Mouse (Mus musculus) myocyte (in vitro differentiated cells): Measurements from ENCODE around the gene Zfp335. TPM values are rescaled to one million over a fixed set of nuclear protein-coding genes. Genes with fewer than 3 reads are reported as not detected.

Experiments used
- H3K27me3 ChIP-seq: one replicate; pipeline ENCODE4 v1.6.1; 2011; ENCODE audit not compliant: control insufficient read depth, insufficient read depth, insufficient read length
- H3K36me3 ChIP-seq: one replicate; pipeline ENCODE4 v1.6.1; 2011; ENCODE audit not compliant: control insufficient read depth, insufficient read depth
- H3K4me2 ChIP-seq: one replicate; pipeline ENCODE4 v1.6.1; 2011; ENCODE audit warnings: low read depth, control low read depth
- H3K4me3 ChIP-seq: one replicate; pipeline ENCODE4 v1.5.1; 2011; ENCODE audit warnings: mild to moderate bottlenecking, control low read depth, moderate library complexity
- H3K79me2 ChIP-seq: one replicate; pipeline ENCODE4 v1.6.1; 2011; ENCODE audit not compliant: control insufficient read depth, insufficient read depth
- H3ac ChIP-seq: one replicate; pipeline ENCODE4 v1.6.1; 2011; ENCODE audit not compliant: control insufficient read depth, insufficient read length
- CEBPB ChIP-seq: IDR thresholded peaks from 2 replicates; pipeline ENCODE4 v1.6.1; 2011; ENCODE audit warnings: mild to moderate bottlenecking, moderate library complexity; ENCODE audit not compliant: poor library complexity, insufficient read depth, severe bottlenecking
- E2F4 ChIP-seq: IDR thresholded peaks from one replicate; pipeline ENCODE4 v1.6.1; 2011; ENCODE audit warnings: mild to moderate bottlenecking, control low read depth, moderate library complexity; ENCODE audit not compliant: insufficient read depth
- MAX ChIP-seq: IDR thresholded peaks from one replicate; pipeline ENCODE4 v1.6.1; 2011; ENCODE audit warnings: low read depth, mild to moderate bottlenecking, control low read depth
- MYOD1 ChIP-seq, 3 experiments: IDR thresholded peaks; one replicate each; pipeline ENCODE4 v1.6.1; 2011; ENCODE audit warnings: control low read depth in 2 of 3, low read depth in 2 of 3, mild to moderate bottlenecking in 2 of 3, moderate library complexity in 1 of 3; ENCODE audit not compliant: insufficient read length in 2 of 3, control insufficient read depth in 1 of 3
- MYOG ChIP-seq, 3 experiments: IDR thresholded peaks; one replicate each; pipeline ENCODE4 v1.6.1; 2011; ENCODE audit warnings: control low read depth in 2 of 3, low read depth in 2 of 3, mild to moderate bottlenecking in 2 of 3; ENCODE audit not compliant: insufficient read length in 2 of 3, control insufficient read depth in 1 of 3, insufficient read depth in 1 of 3
- POLR2A ChIP-seq: IDR thresholded peaks from one replicate; pipeline ENCODE4 v1.6.1; 2011; ENCODE audit warnings: low read depth, mild to moderate bottlenecking, control low read depth, moderate library complexity; ENCODE audit not compliant: insufficient read length
- POLR2AphosphoS2 ChIP-seq: IDR thresholded peaks from one replicate; pipeline ENCODE4 v1.6.1; 2011; ENCODE audit warnings: low read depth, control low read depth; ENCODE audit not compliant: insufficient read length
- REST ChIP-seq: IDR thresholded peaks from one replicate; pipeline ENCODE4 v1.6.1; 2011; ENCODE audit warnings: mild to moderate bottlenecking, control low read depth, moderate library complexity; ENCODE audit not compliant: insufficient read depth, insufficient read length
- SRF ChIP-seq: IDR thresholded peaks from one replicate; pipeline ENCODE4 v1.6.1; 2011; ENCODE audit warnings: low read depth; ENCODE audit not compliant: control insufficient read depth, insufficient read length
- TCF12 ChIP-seq: IDR thresholded peaks from one replicate; pipeline ENCODE4 v1.6.1; 2011; ENCODE audit warnings: mild to moderate bottlenecking, control low read depth; ENCODE audit not compliant: poor library complexity, insufficient read depth, severe bottlenecking
- TCF3 ChIP-seq: IDR thresholded peaks from one replicate; pipeline ENCODE4 v1.6.1; 2011; ENCODE audit warnings: low read depth, control low read depth; ENCODE audit not compliant: insufficient read length
- USF1 ChIP-seq: IDR thresholded peaks from one replicate; pipeline ENCODE4 v1.6.1; 2011; ENCODE audit warnings: low read depth, mild to moderate bottlenecking, control low read depth, moderate library complexity
- polyA plus RNA-seq: library from polyadenylated mRNA; unstranded; fragments of >200 nt; fragmentation: generic; extraction: Trizol; gene quantifications from one replicate; pipeline ENCODE4 v1.2.1, GENCODE M21; 2012; ENCODE audit warnings: missing spikeins

Gene Zfp335
- polyA plus RNA-seq, 1 experiment, result 11.1 TPM

- Histone ChIP-seq H3ac (no peak overlapping the region), H3K36me3 (no peaks in the 10 kb centered on the region), H3K4me2 (peak overlapping the region; percentile 59), H3K4me3 (peak overlapping the region; percentile 8), H3K27me3 (no peaks in the 10 kb centered on the region), H3K79me2 (peaks cover 6% of the 10 kb centered on the region)
- no peak for TF ChIP-seq MYOG (IDR thresholded peaks at IDR 0.05; ENCODE audit: control insufficient read depth in 1 of 3, insufficient read depth in 1 of 3, insufficient read length in 2 of 3, low read depth in 2 of 3)
- TF ChIP-seq SRF, result no peak
- no peak for TF ChIP-seq USF1
- TF ChIP-seq REST, result no peak
- no peak for TF ChIP-seq TCF3
- TF ChIP-seq POLR2AphosphoS2, result no peak
- no peak for TF ChIP-seq MYOD1 (IDR thresholded peaks at IDR 0.05; ENCODE audit: control insufficient read depth in 1 of 3, insufficient read length in 2 of 3, low read depth in 2 of 3)
- TF ChIP-seq MAX, result no peak
- TF ChIP-seq E2F4, result no peak
- no peak for TF ChIP-seq POLR2A
- no peak for TF ChIP-seq TCF12
These were observed 37.9 kb downstream of the Zfp335 start for GRCm38 (mm10) chr2:164873621-164874020.

GRCm38 (mm10) chr2:164871602-164872303 is 39.8 kb downstream of the Zfp335 start:
- no peak overlapping the region for H3K4me2 ChIP-seq
- no peaks in the 10 kb centered on the region for H3K36me3 ChIP-seq
- no peaks in the 10 kb centered on the region for H3K27me3 ChIP-seq
- no peak for TF ChIP-seq TCF3
- no peak for TF ChIP-seq SRF
- no peak for TF ChIP-seq POLR2A
- TF ChIP-seq MYOD1 (IDR thresholded peaks at IDR 0.05; ENCODE audit: control insufficient read depth in 1 of 3, insufficient read length in 2 of 3, low read depth in 2 of 3), result no peak
- no peak for TF ChIP-seq USF1
- TF ChIP-seq CEBPB, result no peak
- no peak for TF ChIP-seq TCF12
- no peak for TF ChIP-seq POLR2AphosphoS2
- no peak overlapping the region for H3K4me3 ChIP-seq
- no peak overlapping the region for H3ac ChIP-seq
- H3K79me2 ChIP-seq, result no peaks in the 10 kb centered on the region

- Histone ChIP-seq H3K27me3 (no peaks in the 10 kb centered on the region), H3K4me2 (no peak overlapping the region)
- TF ChIP-seq CEBPB (no peak), MYOD1 (IDR thresholded peaks at IDR 0.05; ENCODE audit: control insufficient read depth in 1 of 3, insufficient read length in 2 of 3, low read depth in 2 of 3) (no peak), POLR2A (no peak), POLR2AphosphoS2 (no peak), TCF12 (no peak)
These were observed 43.1 kb downstream of the Zfp335 start for GRCm38 (mm10) chr2:164868491-164868890.

DNA sequence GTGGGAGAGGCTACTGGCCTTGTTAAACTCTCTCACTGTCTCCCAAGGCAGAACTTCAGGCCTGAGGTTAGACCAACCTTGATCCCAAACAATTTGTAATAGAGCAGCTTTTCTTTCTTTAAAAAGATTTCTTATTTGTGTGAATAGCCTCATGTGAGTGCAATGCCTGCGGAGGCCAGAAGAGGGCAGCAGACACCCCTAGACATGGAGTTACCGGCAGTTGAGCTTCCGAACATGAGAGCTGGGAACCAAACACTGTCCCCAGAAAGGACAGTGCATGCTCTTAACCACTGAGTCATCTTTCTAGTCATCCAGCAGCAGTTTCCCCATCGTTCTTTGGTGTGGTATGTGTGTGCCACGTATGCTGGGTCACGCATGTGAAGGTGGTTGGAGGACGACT is 44.0 kb downstream of the Zfp335 start:
- Histone ChIP-seq H3ac (no peak overlapping the region), H3K4me3 (no peak overlapping the region), H3K27me3 (no peaks in the 10 kb centered on the region), H3K79me2 (no peaks in the 10 kb centered on the region), H3K36me3 (no peaks in the 10 kb centered on the region), H3K4me2 (no peak overlapping the region)
- TF ChIP-seq SRF (no peak), POLR2AphosphoS2 (no peak), MYOD1 (IDR thresholded peaks at IDR 0.05; ENCODE audit: control insufficient read depth in 1 of 3, insufficient read length in 2 of 3, low read depth in 2 of 3) (no peak), MYOG (IDR thresholded peaks at IDR 0.05; ENCODE audit: control insufficient read depth in 1 of 3, insufficient read depth in 1 of 3, insufficient read length in 2 of 3, low read depth in 2 of 3) (no peak), TCF12 (no peak), POLR2A (no peak), TCF3 (no peak), REST (no peak), MAX (no peak), E2F4 (no peak), USF1 (no peak), CEBPB (no peak)

More at GRCm38 (mm10) chr2:164868491-164868890, 43.1 kb downstream of the Zfp335 start:
- Histone ChIP-seq H3ac (no peak overlapping the region), H3K4me3 (no peak overlapping the region), H3K79me2 (no peaks in the 10 kb centered on the region), H3K36me3 (no peaks in the 10 kb centered on the region)

DNA sequence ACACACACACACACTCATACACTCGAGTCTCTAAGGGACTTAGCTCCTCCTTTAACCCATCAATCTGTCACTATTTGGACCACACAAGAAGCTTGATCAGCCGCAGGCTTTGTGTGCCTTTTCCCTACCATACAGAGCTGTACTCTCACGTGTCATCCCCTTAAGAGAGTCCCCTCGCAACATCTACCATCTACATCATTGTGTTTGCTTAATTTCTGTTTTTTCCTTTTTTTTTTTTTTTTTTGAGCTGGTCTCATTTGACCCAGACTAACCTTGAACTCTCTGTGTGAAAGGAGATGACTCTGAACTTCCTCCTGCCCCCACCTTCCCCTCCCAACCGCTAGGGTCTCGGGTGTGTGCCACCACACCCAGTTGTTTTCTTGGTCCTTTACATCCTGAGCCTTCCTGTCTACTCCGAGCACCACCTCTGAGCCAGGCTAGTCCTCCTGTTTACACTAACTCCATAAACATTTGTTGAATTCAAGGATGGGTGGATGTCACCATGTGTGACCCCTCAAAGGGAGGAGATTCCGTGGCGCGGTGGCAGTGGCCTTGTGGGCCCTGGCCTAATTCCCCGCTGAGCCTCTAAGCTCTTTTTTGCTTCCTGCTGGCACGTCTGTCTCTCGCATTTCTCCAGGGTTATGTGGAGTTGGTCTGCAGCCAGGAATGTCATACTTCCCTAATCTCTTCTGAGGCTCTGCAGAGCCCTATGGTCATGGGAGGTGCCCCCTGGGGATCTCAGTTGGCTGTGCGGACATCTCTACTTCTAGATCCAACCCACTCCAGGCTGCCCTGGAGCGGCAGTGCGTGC is 44.6 kb downstream of the Zfp335 start:
- Histone ChIP-seq H3K4me2 (peak overlapping the region; percentile 51), H3ac (no peak overlapping the region), H3K36me3 (no peaks in the 10 kb centered on the region), H3K4me3 (no peak overlapping the region), H3K79me2 (no peaks in the 10 kb centered on the region), H3K27me3 (no peaks in the 10 kb centered on the region)
- TF ChIP-seq MYOG (IDR thresholded peaks at IDR 0.05; ENCODE audit: control insufficient read depth in 1 of 3, insufficient read depth in 1 of 3, insufficient read length in 2 of 3, low read depth in 2 of 3) (peak in 1 of 3 experiments; percentile 55), MAX (peak; percentile 33), E2F4 (no peak)
